Mouse (Mus musculus): ENCODE results near the gene Urm1.

Urm1 gene

DNA sequence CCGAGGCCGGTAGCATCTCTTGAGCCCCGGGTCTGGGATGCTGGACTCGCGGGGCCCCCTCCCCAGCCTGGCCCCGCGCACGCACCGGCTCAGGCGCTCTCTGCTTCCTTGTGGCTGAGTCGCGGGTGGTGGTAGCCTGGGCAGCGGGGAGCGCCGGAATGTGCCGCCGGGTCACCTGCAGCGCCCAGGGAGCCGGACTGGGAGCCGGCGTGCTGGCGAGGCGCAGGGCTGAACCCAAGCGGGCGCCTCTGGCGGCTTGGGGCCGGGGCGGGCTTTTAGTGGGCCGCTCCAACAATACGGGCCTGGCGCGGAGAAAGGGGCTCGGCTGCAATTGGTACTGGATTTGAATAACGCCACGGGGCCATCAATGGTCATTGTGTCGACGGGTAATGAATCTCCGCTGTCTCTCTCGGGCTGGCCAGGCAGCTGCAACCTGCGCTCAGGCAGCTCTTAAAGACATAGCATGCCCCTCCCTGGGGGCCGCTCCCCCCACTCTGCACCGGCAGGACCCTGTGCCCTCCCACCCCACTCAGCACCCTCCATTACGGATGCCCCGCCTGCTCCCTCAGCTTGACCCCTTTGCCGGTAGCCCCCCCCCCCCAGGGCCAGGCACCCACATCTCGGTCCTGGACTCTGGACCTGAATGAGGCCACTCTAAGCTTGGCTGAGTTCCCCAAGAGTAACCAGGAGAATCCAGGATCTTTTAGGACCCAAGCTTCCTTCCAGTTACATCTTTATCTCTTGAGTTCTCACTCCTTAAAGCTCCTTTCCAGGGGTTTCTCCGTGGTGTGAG, 26.4 kb downstream of the Urm1 start:
- POLR2A ChIA-PET, result interaction anchor here (0.5 to 6.9 kb wide), 31 partner anchors 9 to 876 kb away, joined by 3 to 71 read pairs (median 4); partner anchors contain the start of genes Urm1 (in 2 of the 4), Cercam (in 1 of the 4), Odf2 (in 1 of the 4) and Slc27a4 (in 1 of the 4)
- CTCF ChIA-PET, result interaction anchor here (0.6 to 2.4 kb wide), 14 partner anchors 11 to 280 kb away, joined by 3 to 7 read pairs (median 4); no protein-coding TSS in a partner anchor

DNA sequence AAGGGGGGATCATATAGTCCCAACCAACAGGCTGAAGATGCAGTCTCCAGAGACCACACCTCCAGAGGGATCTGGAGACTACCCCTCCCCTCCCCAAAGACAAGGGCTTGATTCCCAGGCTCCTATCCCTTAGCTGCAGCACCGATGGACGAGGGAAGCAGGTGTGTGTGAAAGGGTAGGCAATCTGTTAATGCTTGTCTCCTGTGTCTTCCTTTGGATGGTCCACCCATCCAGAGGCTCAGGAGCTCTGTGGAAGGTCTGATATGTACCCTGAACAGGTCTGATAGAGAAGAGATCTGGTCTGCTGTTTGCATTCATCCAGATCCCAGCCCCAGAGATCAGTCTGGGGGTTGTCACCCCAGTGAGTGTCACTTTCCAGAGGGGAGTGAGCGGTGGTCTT, 27.0 kb downstream of the Urm1 start:
- CTCF ChIA-PET, result interaction anchor here (0.6 to 1.5 kb wide), 8 partner anchors 14 to 281 kb away, joined by 3 to 7 read pairs (median 4); no protein-coding TSS in a partner anchor
- POLR2A ChIA-PET, result interaction anchor here (0.6 to 6.9 kb wide), 22 partner anchors 8 to 877 kb away, joined by 3 to 71 read pairs (median 4); partner anchors contain the start of genes Urm1 (in 2 of the 4), Cercam (in 1 of the 4), Odf2 (in 1 of the 4) and Slc27a4 (in 1 of the 4)

DNA sequence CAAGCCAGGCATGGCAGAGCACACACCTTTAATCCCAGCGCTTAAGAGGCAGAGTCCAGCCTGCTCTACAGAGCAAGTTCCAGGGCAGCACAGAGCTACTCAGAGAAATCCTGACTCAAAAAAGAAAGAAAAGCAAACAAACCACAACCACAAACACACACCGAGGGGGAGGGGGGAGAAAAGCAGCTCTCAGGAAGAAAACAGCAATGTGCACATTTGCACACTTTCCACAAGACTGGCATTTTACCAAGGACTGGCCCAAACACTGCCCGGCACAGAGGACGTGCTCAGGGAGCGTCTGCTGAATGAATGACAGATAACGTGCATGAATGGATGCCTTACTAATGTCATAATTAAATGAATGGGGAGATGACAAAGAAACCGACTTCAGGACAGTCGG, 29.2 kb downstream of the Urm1 start:
- ChIA-PET CTCF (interaction anchor here in 2 of 4 experiments (1.0 to 2.7 kb wide), 3 partner anchors 10 to 31 kb away, joined by 3 to 20 read pairs (median 3); no protein-coding TSS in a partner anchor), POLR2A (interaction anchor here in 3 of 4 experiments (0.5 to 6.9 kb wide), 16 partner anchors 9 to 199 kb away, joined by 3 to 71 read pairs (median 4); partner anchors contain the start of gene Slc27a4 (in 1 of the 3))

DNA sequence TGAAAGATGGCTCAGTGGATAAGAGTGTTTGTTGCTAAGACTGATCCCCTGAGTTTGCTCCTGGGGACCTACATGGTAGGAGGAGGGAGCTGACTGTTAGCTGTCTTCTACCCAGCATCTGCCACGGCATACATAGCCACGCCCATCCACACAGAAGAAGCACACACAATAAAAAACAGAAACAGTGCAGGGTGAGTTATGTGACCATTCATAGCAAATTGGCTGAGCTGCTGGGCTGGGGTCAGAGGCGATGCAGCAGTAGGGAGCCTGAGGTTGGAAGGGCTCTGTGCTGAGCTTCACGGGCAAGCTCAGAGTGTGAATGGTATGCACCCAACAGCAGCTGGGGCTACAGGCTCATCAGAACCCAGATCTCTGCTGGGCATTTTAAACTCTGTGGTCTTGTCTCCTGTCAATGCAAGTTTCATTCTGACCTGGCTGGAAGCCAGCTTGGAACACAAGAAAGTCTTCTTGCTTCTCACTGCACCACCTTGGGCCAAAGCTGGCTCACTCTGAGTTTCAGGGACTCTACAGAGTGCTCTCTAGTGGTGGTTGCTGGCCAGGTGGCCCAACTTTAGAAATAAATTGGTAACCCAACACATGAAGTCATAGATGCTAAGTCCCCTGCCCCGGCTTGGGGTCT, 30.1 kb downstream of the Urm1 start:
- CTCF ChIA-PET, result interaction anchor here (0.6 to 2.7 kb wide), 13 partner anchors 9 to 96 kb away, joined by 3 to 20 read pairs (median 3); no protein-coding TSS in a partner anchor
- POLR2A ChIA-PET, result interaction anchor here in 3 of 4 experiments (0.5 to 6.9 kb wide), 17 partner anchors 9 to 110 kb away, joined by 3 to 71 read pairs (median 5); partner anchors contain the start of genes Slc27a4 (in 1 of the 3) and Urm1 (in 1 of the 3)

DNA sequence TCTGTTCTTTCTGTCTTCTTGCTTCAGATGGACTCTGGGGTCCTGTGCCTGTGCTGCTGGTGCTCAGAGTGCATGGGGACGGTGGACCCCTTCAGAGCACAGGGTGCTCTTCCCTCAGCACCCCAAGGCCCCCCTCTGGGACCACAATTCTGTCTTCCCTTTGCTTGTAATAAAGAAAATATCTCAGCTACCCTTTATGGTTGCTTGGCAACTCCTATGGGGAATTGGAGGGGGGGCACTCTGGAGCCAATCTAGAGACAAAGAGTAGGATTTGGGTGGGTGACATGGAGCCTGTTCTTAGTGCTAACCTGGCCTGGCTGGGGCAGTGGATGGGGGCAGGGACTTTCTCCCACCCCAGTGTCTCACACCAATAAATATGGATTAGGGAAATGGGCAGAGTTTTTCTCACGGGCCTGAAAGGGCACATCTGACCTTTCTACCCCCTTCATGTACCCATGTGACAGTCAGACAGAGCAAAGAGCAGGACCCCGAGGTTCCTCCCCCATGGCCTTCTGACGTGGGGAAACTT, 33.1 kb downstream of the Urm1 start:
- ChIA-PET CTCF (interaction anchor here in 1 of 4 experiments (0.7 kb wide), 1 partner anchor 179 kb away, joined by 5 read pairs; no protein-coding TSS in a partner anchor), POLR2A (interaction anchor here in 2 of 4 experiments (0.7 kb wide), 2 partner anchors 51 to 991 kb away, joined by 3 to 4 read pairs; partner anchors contain the start of gene Slc27a4 (in 1 of the 2))

DNA sequence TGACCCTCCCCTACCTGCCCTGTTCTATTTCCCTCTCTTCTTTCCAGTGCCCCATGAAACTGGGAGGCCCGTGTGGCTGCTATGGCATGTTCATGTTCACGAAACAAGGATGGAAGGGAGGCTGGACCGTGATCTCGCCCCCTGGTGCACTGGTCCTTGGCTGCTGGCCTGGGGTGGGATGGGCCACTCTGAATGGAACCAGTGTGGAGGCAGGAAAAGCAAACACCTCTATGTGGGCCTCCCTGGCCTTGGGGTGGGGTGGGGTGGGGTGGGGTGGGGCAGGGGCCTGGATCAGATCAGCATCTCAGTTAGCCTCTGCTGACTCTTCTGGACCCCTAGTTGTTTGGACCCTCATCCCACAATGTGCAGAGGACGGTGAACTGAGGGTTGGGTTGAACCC, 33.9 kb downstream of the Urm1 start:
- ChIA-PET POLR2A (no interaction called here), CTCF (no interaction called here)

DNA sequence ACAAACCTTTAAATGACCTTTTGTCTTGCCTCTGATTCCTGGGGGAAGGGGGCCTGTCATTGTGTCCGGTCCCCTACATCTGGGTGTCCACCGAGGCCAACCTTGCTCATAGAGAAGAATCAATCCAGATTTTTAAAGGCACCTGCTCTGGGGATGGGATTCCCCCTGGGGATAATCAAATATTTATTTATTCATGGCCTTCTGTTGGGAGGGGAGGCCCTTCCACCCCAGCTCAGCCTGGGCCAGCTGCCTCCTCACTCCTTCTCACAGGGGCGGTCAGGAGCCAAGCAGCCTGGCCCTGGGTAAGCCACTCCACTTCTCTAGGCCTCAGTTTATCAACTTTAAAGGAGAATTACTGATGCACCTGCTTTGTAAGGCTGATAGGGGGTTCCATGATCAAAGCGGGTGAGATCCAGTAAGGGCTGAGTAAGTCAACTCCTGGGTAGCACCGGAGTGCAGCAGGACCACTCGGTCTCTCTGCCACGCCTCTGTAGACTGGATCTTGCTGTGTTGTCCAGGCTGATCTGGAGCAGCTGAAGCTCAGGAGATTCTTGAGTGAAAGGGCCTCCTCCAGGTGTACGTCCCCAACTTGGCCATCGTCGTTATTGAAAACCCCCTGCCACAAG, 35.8 kb downstream of the Urm1 start:
- ChIA-PET POLR2A (interaction anchor here in 3 of 4 experiments (0.5 to 4.7 kb wide), 24 partner anchors 9 to 226 kb away, joined by 3 to 17 read pairs (median 4); partner anchors contain the start of genes Cercam (in 1 of the 3) and Urm1 (in 1 of the 3)), CTCF (interaction anchor here in 3 of 4 experiments (0.5 to 6.3 kb wide), 8 partner anchors 13 to 91 kb away, joined by 3 to 79 read pairs (median 4); partner anchors contain the start of genes Cercam (in 1 of the 3) and Urm1 (in 1 of the 3))

DNA sequence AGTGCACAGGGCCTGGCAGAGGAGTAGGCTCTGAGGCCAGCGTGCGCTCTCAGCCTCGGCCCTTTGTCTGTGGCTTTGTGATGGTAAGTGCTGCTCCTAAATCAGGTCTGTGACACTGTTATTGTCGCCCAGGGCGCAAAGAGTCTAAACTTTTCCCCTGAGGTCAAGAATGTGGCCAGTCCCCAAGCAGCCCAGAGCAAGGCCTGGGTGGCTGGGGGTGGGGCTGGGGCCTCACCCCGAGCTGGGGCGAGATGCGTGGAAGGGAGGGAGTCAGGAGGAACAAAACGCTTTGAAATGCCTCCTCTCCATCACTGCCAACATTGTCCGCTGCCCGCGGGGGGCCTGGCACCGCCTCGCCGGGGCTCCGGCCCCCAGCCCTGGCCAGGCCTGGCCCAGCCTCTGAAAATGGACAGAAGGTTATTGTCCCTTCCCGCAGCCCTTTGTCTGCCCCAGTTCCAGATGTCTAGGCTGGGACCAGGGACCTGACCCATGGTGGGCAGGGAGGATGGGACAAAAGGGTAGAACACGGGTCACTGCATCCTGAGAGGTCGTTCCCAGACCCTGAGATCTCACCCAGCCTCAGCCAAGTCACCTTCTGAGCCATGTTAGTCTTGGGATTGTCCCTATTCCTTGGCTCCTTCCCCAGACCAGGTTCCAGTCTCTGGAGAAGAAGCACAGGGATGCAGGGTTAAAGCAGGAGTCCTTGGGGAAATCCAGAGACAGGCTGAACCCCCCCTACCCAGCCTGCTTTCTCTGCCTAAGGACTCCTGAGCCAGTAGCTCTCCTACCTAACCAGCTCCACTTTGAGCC, 36.8 kb downstream of the Urm1 start:
- CTCF ChIA-PET, result interaction anchor here in 3 of 4 experiments (0.6 to 6.3 kb wide), 7 partner anchors 13 to 118 kb away, joined by 3 to 79 read pairs (median 3); partner anchors contain the start of genes Cercam (in 1 of the 3) and Urm1 (in 1 of the 3)
- POLR2A ChIA-PET, result interaction anchor here in 2 of 4 experiments (0.7 to 4.7 kb wide), 10 partner anchors 12 to 204 kb away, joined by 3 to 17 read pairs (median 4); partner anchors contain the start of genes Cercam (in 1 of the 2) and Urm1 (in 1 of the 2)

DNA sequence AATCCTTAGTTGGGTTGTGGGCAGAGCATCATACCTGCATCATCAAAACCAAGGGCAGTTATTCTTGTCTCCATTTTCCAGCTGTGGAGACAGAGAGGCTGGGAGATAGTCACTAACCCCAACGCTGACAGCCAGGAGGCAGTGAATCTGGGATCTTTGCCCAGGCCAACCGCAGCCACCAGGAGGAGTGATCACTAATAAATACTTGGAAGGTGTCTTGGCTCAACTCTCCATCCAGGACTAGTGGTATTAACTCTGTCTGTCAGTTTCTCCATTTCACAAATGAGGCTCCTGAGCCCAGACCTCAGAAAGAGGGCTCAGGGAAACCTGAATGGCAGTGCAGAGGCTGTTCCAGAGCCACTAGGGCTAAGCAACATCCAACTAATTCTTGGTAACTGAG, 37.5 kb downstream of the Urm1 start:
- CTCF ChIA-PET, result interaction anchor here in 2 of 4 experiments (0.6 to 6.3 kb wide), 8 partner anchors 12 to 119 kb away, joined by 3 to 79 read pairs (median 10); partner anchors contain the start of genes Urm1 (in 2 of the 2) and Cercam (in 1 of the 2)
- POLR2A ChIA-PET, result interaction anchor here in 2 of 4 experiments (0.5 to 4.7 kb wide), 10 partner anchors 12 to 203 kb away, joined by 3 to 17 read pairs (median 5); partner anchors contain the start of genes Urm1 (in 2 of the 2) and Cercam (in 1 of the 2)

DNA sequence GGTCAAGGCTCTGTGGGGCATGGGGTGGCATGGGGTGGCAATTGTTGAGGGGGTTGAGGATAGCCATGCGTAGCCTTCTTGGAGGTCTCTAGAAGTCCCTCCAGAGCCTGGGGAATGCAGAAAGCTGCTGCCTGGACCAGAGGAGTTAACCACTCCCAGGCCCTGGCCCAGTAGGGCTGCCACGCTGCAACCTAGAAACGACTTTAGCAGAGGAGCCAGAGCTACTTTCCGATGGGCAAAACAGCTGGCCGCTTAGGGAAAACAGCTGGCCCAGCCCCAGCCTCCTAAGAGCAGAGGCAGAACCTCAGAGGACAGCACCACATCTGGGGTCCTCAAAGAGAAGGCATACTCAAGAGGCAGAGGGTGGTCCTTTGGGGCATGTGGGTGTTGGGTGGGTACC, 38.1 kb downstream of the Urm1 start:
- POLR2A ChIA-PET, result interaction anchor here in 2 of 4 experiments (0.6 to 4.7 kb wide), 16 partner anchors 11 to 110 kb away, joined by 3 to 23 read pairs (median 6); partner anchors contain the start of genes Cercam (in 2 of the 2), Urm1 (in 2 of the 2) and Gm13420 (in 1 of the 2)
- CTCF ChIA-PET, result interaction anchor here (0.6 to 6.3 kb wide), 25 partner anchors 8 to 110 kb away, joined by 3 to 79 read pairs (median 9); partner anchors contain the start of genes Cercam (in 3 of the 4), Urm1 (in 2 of the 4), Odf2 (in 1 of the 4) and Slc27a4 (in 1 of the 4)

DNA sequence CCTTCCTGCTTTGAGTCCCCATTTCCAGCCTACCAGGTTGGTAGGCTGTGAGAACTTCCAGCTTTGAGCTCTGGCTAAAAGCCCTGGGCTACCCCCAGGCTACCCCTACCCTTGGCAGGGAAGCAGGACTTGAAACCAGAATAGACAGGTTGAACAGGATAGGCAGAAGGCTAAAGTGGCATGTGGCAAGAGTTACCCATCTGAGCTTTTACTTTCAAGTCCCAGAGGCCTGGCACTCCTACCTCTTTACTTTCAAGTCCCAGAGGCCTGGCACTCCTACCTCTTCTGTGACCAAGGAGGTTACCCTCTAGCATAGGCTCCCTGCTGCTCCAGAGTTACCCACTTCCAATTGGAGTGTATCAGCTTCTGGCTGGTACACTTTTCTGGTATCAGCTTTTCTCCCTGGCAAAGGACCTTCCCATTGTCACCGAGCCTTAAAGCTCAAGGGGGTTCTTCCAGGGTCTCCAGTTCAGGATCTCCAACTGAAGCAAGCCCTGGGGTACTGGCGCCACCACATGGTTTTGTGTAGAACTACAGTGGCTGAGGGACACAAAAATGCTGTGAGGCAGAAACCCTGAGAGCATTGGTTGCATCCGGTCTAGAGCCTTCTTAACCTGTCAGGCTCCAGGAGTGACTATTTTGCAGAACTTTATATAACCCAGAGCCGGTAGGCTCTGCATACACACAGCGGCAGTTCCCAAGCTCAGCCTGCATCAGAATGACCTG, 39.0 kb downstream of the Urm1 start:
- ChIA-PET CTCF (interaction anchor here (0.6 to 6.3 kb wide), 47 partner anchors 9 to 307 kb away, joined by 3 to 79 read pairs (median 6); partner anchors contain the start of genes Cercam (in 3 of the 4), Urm1 (in 3 of the 4), Slc27a4 (in 2 of the 4) and Odf2 (in 1 of the 4)), POLR2A (interaction anchor here (0.5 to 4.7 kb wide), 36 partner anchors 9 to 614 kb away, joined by 3 to 23 read pairs (median 4); partner anchors contain the start of genes Cercam (in 3 of the 4), Urm1 (in 2 of the 4) and Gm13420 (in 1 of the 4))

DNA sequence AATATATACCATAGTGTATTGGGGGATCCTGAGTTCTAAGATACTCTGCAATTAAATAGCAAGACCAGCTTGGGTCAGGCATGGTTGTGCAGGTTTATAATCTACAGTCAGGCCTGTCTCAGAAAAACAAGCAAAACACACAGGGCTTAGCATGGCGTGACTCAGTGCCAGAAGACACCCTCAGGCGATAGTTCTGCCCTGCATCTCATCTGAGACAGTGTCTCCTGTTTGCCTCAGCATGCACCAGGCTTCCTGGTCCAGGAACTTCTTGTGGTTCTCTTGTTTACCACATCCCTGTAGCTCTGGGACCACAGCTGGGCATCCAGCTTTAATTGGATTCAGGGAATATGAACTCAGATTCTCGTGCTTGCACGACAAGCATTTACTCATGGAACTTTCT, 45.2 kb downstream of the Urm1 start:
- ChIA-PET CTCF (no interaction called here), POLR2A (interaction anchor here in 2 of 4 experiments (0.5 to 4.5 kb wide), 6 partner anchors 11 to 38 kb away, joined by 3 to 18 read pairs (median 6); no protein-coding TSS in a partner anchor)

DNA sequence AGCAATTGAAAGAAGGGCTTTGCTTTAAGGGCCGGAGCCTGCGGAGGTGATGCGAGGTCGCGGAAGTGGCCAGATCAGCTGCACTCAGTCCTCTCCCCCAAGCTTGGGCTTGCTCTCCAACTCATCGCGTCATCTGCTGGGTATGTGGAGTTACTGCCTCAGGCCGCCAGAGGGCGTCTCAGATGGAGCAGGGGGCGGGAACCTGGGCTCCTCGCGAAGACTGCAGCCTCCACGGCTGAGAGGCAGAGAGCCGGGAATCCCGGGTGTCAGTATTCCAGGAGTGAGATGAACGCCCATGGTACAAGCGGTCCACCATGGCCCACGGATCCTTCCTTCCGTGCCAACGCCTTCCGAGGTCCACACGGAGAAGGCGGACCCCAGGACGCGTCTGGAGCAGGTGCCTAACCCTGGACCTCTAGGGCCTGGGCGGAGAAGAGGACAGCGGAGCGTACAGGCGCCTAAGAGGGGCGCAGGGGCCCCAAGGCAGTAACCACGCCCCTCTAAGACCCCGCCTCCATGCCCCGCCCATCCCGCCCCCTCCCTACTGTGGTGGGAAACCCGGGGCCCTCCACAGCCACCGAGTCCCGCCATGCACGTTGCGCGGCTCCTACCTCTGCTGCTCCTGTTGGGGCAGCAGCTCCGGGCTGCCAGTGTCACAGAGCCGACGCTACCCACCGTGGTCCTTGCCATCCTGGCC, 49.2 kb downstream of the Urm1 start, which contains the start of gene Cercam:
Gene Cercam (plus strand): TSS at position 216 of the 697 bp plus-strand sequence.
- CTCF ChIA-PET, result interaction anchor here (0.6 to 3.9 kb wide), 51 partner anchors 10 to 560 kb away, joined by 3 to 21 read pairs (median 4); partner anchors contain the start of genes Coq4 (in 1 of the 4), Gm13420 (in 1 of the 4), Slc27a4 (in 1 of the 4) and Urm1 (in 1 of the 4)

More for the DNA sequence above, 49.2 kb downstream of the Urm1 start, which contains the start of gene Cercam:
- POLR2A ChIA-PET, result interaction anchor here (0.6 to 4.4 kb wide), 40 partner anchors 10 to 314 kb away, joined by 3 to 45 read pairs (median 4); partner anchors contain the start of genes Odf2 (in 3 of the 4), Slc27a4 (in 2 of the 4), Coq4 (in 1 of the 4) and Endog (in 1 of the 4)

All from embryonic stem cell, embryonic (primary cell).